In genomic region chr13:98498080-98498479, GRCm38 (mm10) we compare ENCODE assay signal across 23 mouse cellular contexts. TPM values are rescaled to one million over a fixed set of nuclear protein-coding genes. Genes with fewer than 3 reads are reported as not detected.
DNase-seq lines count a peak whose midpoint lies in the region; ATAC-seq lines count a peak whose summit lies in the region.
"Had no signal": no experiment of that assay in that cellular context is flagged by ENCODE, and none has a peak within 500 bp of the region (broad histone marks: within the 10 kb centered on the region; RNA-seq: fewer than 3 reads in every experiment).

No protein-coding gene starts in this region.

- peaks cover 46% of the 10 kb centered on the region for H3K27me3 ChIP-seq in limb, embryonic 11.5 days (ENCODE audit: control insufficient read depth, insufficient read depth, low read length)
- peaks cover 64% of the 10 kb centered on the region for H3K27me3 ChIP-seq in limb, embryonic 10.5 days (ENCODE audit: low read depth, poor library complexity, severe bottlenecking)

- DNase-seq in cerebellum, postnatal 10 days, result peak; percentile 31 to 33
- no peak for DNase-seq in cerebellum, adult 9-10 months
- peak; percentile 20 for DNase-seq in limb, embryonic 11.5 days (ENCODE audit: low spot score)
- no peak for DNase-seq in limb, embryonic 10.5 days (ENCODE audit: low spot score)
- peak; percentile 57 for DNase-seq in Muller cell, postnatal 12 days (ENCODE audit: inconsistent ontology term)
- peak; percentile 78 for DNase-seq in fibroblast of lung, adult 2 months (ENCODE audit: low read depth)
- no peak for DNase-seq in right cerebral cortex, adult 18-20 months
- DNase-seq: cerebellum, adult 2 months; cerebellum, postnatal 36 days; gastrocnemius, postnatal 36 days; heart, adult 2 months; liver; spleen, adult 18-20 months; thymus, postnatal 14 days had no signal

- ATAC-seq in limb, embryonic 11.5 days (ENCODE audit: insufficient number of reproducible peaks, low FRiP score, low TSS enrichment, low read depth), result no peak
- no peak for ATAC-seq in frontal cortex, adult (ENCODE audit: low TSS enrichment)
- ATAC-seq: activated CD4-positive, CD25-positive, alpha-beta regulatory T cell, adult 4 months had no signal

- H3K4me2 ChIP-seq in limb, embryonic 11.5 days (ENCODE audit: low read depth, severe bottlenecking), result no peak overlapping the region
- H3K4me2 ChIP-seq: embryonic facial prominence, embryonic 12.5 days; forebrain, embryonic 13.5 days; heart, embryonic 13.5 days; lung, embryonic 15.5 days had no signal

- peaks cover 8% of the 10 kb centered on the region for H3K4me1 ChIP-seq in limb, embryonic 11.5 days (ENCODE audit: control insufficient read depth, insufficient read depth, low read length)
- H3K4me1 ChIP-seq in limb, embryonic 10.5 days, result peaks cover 43% of the 10 kb centered on the region

- H3K4me3 ChIP-seq in limb, embryonic 11.5 days (ENCODE audit: low read depth, low read length), result no peak overlapping the region
- no peak overlapping the region for H3K4me3 ChIP-seq in limb, embryonic 10.5 days
- H3K4me3 ChIP-seq: embryonic facial prominence, embryonic 12.5 days; erythroblast, embryonic 14.5 days; forebrain, embryonic 13.5 days; heart, adult 2 months; heart, embryonic 13.5 days; lung, embryonic 15.5 days had no signal

- no peak overlapping the region for H3K27ac ChIP-seq in limb, embryonic 11.5 days (replicated peaks; ENCODE audit: low read depth, low read length)
- no peak overlapping the region for H3K27ac ChIP-seq in limb, embryonic 10.5 days
- H3K27ac ChIP-seq: embryonic facial prominence, embryonic 12.5 days; forebrain, embryonic 13.5 days; heart, adult 2 months; heart, embryonic 13.5 days; kidney, postnatal 0 days; liver, embryonic 14.5 days; lung, embryonic 15.5 days had no signal

- H3K9ac ChIP-seq in limb, embryonic 11.5 days (ENCODE audit: low read length), result no peak overlapping the region
- H3K9ac ChIP-seq: embryonic facial prominence, embryonic 12.5 days; forebrain, embryonic 13.5 days; heart, embryonic 13.5 days; liver, embryonic 14.5 days; lung, embryonic 15.5 days had no signal

- no peaks in the 10 kb centered on the region for H3K9me3 ChIP-seq in limb, embryonic 11.5 days (ENCODE audit: control insufficient read depth, low read length)
- no peaks in the 10 kb centered on the region for H3K9me3 ChIP-seq in limb, embryonic 10.5 days (replicated peaks)
- H3K9me3 ChIP-seq: embryonic facial prominence, embryonic 12.5 days; forebrain, embryonic 13.5 days; heart, embryonic 13.5 days; lung, embryonic 15.5 days had no signal

- no peaks in the 10 kb centered on the region for H3K36me3 ChIP-seq in limb, embryonic 11.5 days (ENCODE audit: control insufficient read depth, insufficient read depth, low read length)
- no peaks in the 10 kb centered on the region for H3K36me3 ChIP-seq in limb, embryonic 10.5 days
- H3K36me3 ChIP-seq: embryonic facial prominence, embryonic 12.5 days; heart, embryonic 13.5 days; lung, embryonic 15.5 days had no signal

- WGBS in limb, embryonic 11.5 days, result 78% methylated on average over 11 of the region's 11 CpGs
- 77% methylated on average over 11 of the region's 11 CpGs for WGBS in limb, embryonic 10.5 days

RNA-seq across cellular contexts. Expression of gene Gm10320, which starts 6.3 kb away (rescaled TPM):
- 1.4 and 1.8 TPM in 2 replicates for polyA plus RNA-seq in limb, embryonic 11.5 days (2014; fragmentation: Nextera tagmentation; extraction: Ambion mirVana)
- polyA plus RNA-seq in limb, embryonic 10.5 days (2016; fragmentation: Nextera tagmentation; extraction: Ambion mirVana), result 0.70 and 1.5 TPM in 2 replicates

Comparison
In these comparisons a context has a peak if more than half of its experiments do, and no peak if none do; other contexts are left out.
1. DNase-seq: peak in cerebellum, postnatal 10 days (2 of 2), limb, embryonic 11.5 days (single experiment), Muller cell, postnatal 12 days (single experiment) and fibroblast of lung, adult 2 months (single experiment); none in cerebellum, adult 9-10 months (single experiment), limb, embryonic 10.5 days (single experiment) and right cerebral cortex, adult 18-20 months (single experiment).